Mouse (Mus musculus) macrophage (primary cell): Measurements from ENCODE around the gene Rnf34. TPM values are rescaled to one million over a fixed set of nuclear protein-coding genes. Genes with fewer than 3 reads are reported as not detected.

Experiments used
- H3K27ac ChIP-seq: fragments of 350-480 bp; formaldehyde crosslinking; 2 replicates; pipeline ENCODE4 v1.9.0; 2021
- H3K36me3 ChIP-seq: fragments of 350-480 bp; formaldehyde crosslinking; 2 replicates; pipeline ENCODE4 v1.9.0; 2021; ENCODE audit errors: inconsistent target
- H3K4me3 ChIP-seq: fragments of 350-480 bp; formaldehyde crosslinking; 2 replicates; pipeline ENCODE4 v1.9.0; 2021; ENCODE audit errors: inconsistent target
- H3K79me2 ChIP-seq: fragments of 350-480 bp; formaldehyde crosslinking; 2 replicates; pipeline ENCODE4 v1.9.0; 2021; ENCODE audit errors: inconsistent target
- WGBS: methylation state at CpG from one replicate; pipeline ENCODE4 v1.1.7; 2026; ENCODE audit warnings: inconsistent platforms; ENCODE audit not compliant: missing documents; 5-methylcytosine and 5-hydroxymethylcytosine counted together
- polyA plus RNA-seq: library from polyadenylated mRNA; stranded (reverse); fragments of 250-400 nt; gene quantifications from 3 replicates; pipeline ENCODE4 v1.2.4, GENCODE M21; 2018; ENCODE audit warnings: inconsistent platforms

Rnf34 gene
- polyA plus RNA-seq, 1 experiment from 2014 or later, result 25.3 TPM

GRCm38 (mm10) chr5:122900558-122901171 is 50.8 kb downstream of the Rnf34 start:
- no peaks in the 10 kb centered on the region for H3K36me3 ChIP-seq
- H3K79me2 ChIP-seq, result peaks cover 33% of the 10 kb centered on the region
- H3K4me3 ChIP-seq, result peak overlapping the region; percentile 32
- 10% methylated on average over 33 of the region's 33 CpGs for WGBS
- H3K27ac ChIP-seq, result no peak overlapping the region

- H3K27ac ChIP-seq, result no peak overlapping the region
- H3K4me3 ChIP-seq, result no peak overlapping the region
- WGBS, result 59% methylated on average over 11 of the region's 11 CpGs
These were observed 51.3 kb downstream of the Rnf34 start for GRCm38 (mm10) chr5:122901179-122901578.

GRCm38 (mm10) chr5:122901666-122902065 is 51.8 kb downstream of the Rnf34 start:
- Histone ChIP-seq H3K79me2 (peaks cover 23% of the 10 kb centered on the region), H3K4me3 (no peak overlapping the region), H3K36me3 (no peaks in the 10 kb centered on the region), H3K27ac (no peak overlapping the region)
- WGBS, result 0% methylated on average over 3 of the region's 3 CpGs

More at GRCm38 (mm10) chr5:122901179-122901578, 51.3 kb downstream of the Rnf34 start:
- H3K79me2 ChIP-seq, result peaks cover 28% of the 10 kb centered on the region
- no peaks in the 10 kb centered on the region for H3K36me3 ChIP-seq

GRCm38 (mm10) chr5:122902228-122902627 is 52.4 kb downstream of the Rnf34 start:
- WGBS, result 89% methylated on average over 6 of the region's 6 CpGs
- Histone ChIP-seq H3K79me2 (peaks cover 18% of the 10 kb centered on the region), H3K36me3 (no peaks in the 10 kb centered on the region), H3K27ac (no peak overlapping the region), H3K4me3 (no peak overlapping the region)

- Histone ChIP-seq H3K36me3 (no peaks in the 10 kb centered on the region), H3K79me2 (peaks cover 8% of the 10 kb centered on the region), H3K4me3 (no peak overlapping the region), H3K27ac (no peak overlapping the region)
- WGBS, result 56% methylated on average over 5 of the region's 5 CpGs
These were observed 53.3 kb downstream of the Rnf34 start for GRCm38 (mm10) chr5:122903165-122903564.

GRCm38 (mm10) chr5:122907182-122907581 is 57.3 kb downstream of the Rnf34 start:
- no peaks in the 10 kb centered on the region for H3K79me2 ChIP-seq
- no peak overlapping the region for H3K27ac ChIP-seq
- H3K4me3 ChIP-seq, result no peak overlapping the region
- no peaks in the 10 kb centered on the region for H3K36me3 ChIP-seq
- 100% methylated on average over 1 of the region's 1 CpGs for WGBS

- Histone ChIP-seq H3K27ac (no peak overlapping the region), H3K36me3 (no peaks in the 10 kb centered on the region), H3K4me3 (no peak overlapping the region), H3K79me2 (no peaks in the 10 kb centered on the region)
- WGBS, result 95% methylated on average over 2 of the region's 2 CpGs
These were observed 58.2 kb downstream of the Rnf34 start for GRCm38 (mm10) chr5:122908001-122908400.

GRCm38 (mm10) chr5:122909481-122909880 is 59.6 kb downstream of the Rnf34 start:
- Histone ChIP-seq H3K79me2 (no peaks in the 10 kb centered on the region), H3K4me3 (no peak overlapping the region), H3K36me3 (no peaks in the 10 kb centered on the region), H3K27ac (no peak overlapping the region)
- WGBS, result 94% methylated on average over 18 of the region's 18 CpGs

GRCm38 (mm10) chr5:122912863-122913262 is 63.0 kb downstream of the Rnf34 start:
- H3K36me3 ChIP-seq, result no peaks in the 10 kb centered on the region
- no peak overlapping the region for H3K4me3 ChIP-seq
- H3K79me2 ChIP-seq, result no peaks in the 10 kb centered on the region
- no peak overlapping the region for H3K27ac ChIP-seq
- WGBS, result 93% methylated on average over 4 of the region's 4 CpGs

GRCm38 (mm10) chr5:122916147-122916546 is 66.3 kb downstream of the Rnf34 start:
- Histone ChIP-seq H3K79me2 (no peaks in the 10 kb centered on the region), H3K4me3 (no peak overlapping the region), H3K27ac (no peak overlapping the region), H3K36me3 (no peaks in the 10 kb centered on the region)
- WGBS, result 90% methylated on average over 6 of the region's 6 CpGs

GRCm38 (mm10) chr5:122917982-122918711 is 68.3 kb downstream of the Rnf34 start:
- Histone ChIP-seq H3K27ac (no peak overlapping the region), H3K79me2 (no peaks in the 10 kb centered on the region), H3K36me3 (no peaks in the 10 kb centered on the region), H3K4me3 (no peak overlapping the region)
- WGBS, result 92% methylated on average over 6 of the region's 7 CpGs

GRCm38 (mm10) chr5:122920557-122920956 is 70.7 kb downstream of the Rnf34 start:
- Histone ChIP-seq H3K4me3 (no peak overlapping the region), H3K36me3 (no peaks in the 10 kb centered on the region)
- 84% methylated on average over 5 of the region's 5 CpGs for WGBS

More at GRCm38 (mm10) chr5:122920557-122920956, 70.7 kb downstream of the Rnf34 start:
- H3K27ac ChIP-seq, result no peak overlapping the region
- no peaks in the 10 kb centered on the region for H3K79me2 ChIP-seq

Other genes starting within 250 kb of the Rnf34 start
- gene Ift81, start 235.5 kb upstream of the Rnf34 start, polyA plus RNA-seq, result 1.1 to 2.5 TPM (median 1.2 TPM) in 3 replicates
- gene P2rx7, start 206.1 kb upstream of the Rnf34 start, polyA plus RNA-seq, result 38.1 to 80.9 TPM (median 46.6 TPM) in 3 replicates
- gene P2rx4, start 142.5 kb upstream of the Rnf34 start, polyA plus RNA-seq, result 203 to 517 TPM (median 444 TPM) in 3 replicates
- 20.9 to 39.4 TPM (median 25.3 TPM) in 3 replicates for gene Camkk2, start 70.6 kb upstream of the Rnf34 start, polyA plus RNA-seq
- gene Anapc5, start 28.7 kb upstream of the Rnf34 start, polyA plus RNA-seq, result 96.1 to 114 TPM (median 102 TPM) in 3 replicates
- 23.6 to 28.0 TPM (median 23.7 TPM) in 3 replicates for gene Kdm2b, start 139.8 kb downstream of the Rnf34 start, polyA plus RNA-seq
- gene Orai1, start 165.0 kb downstream of the Rnf34 start, polyA plus RNA-seq, result 17.7 to 42.0 TPM (median 35.0 TPM) in 3 replicates
- not detected in 3 replicates for gene Morn3, start 197.0 kb downstream of the Rnf34 start, polyA plus RNA-seq
- gene Tmem120b, start 218.4 kb downstream of the Rnf34 start, polyA plus RNA-seq, result 4.5 to 7.4 TPM (median 5.4 TPM) in 3 replicates